Comparison of ENCODE assay signal across 20 mouse cellular contexts in genomic region chr12:82193476-82193875, GRCm38 (mm10).
"Had no signal": no experiment of that assay in that cellular context is flagged by ENCODE, and none has a peak within 500 bp of the region (broad histone marks: within the 10 kb centered on the region; RNA-seq: fewer than 3 reads in every experiment).

No protein-coding gene starts in this region.

- H3K27ac ChIP-seq: kidney, embryonic 15.5 days; left cerebral cortex, adult 2 months; limb, embryonic 12.5 days; liver, embryonic 12.5 days; lung, embryonic 15.5 days; midbrain, embryonic 10.5 days; midbrain, embryonic 13.5 days; neural tube, embryonic 13.5 days had no signal

- H3K4me2 ChIP-seq: kidney, embryonic 15.5 days; limb, embryonic 12.5 days; liver, embryonic 12.5 days; liver, embryonic 15.5 days; lung, embryonic 15.5 days; midbrain, embryonic 13.5 days; neural tube, embryonic 13.5 days had no signal

- H3K27me3 ChIP-seq: kidney, embryonic 15.5 days; limb, embryonic 12.5 days; liver, embryonic 12.5 days; liver, embryonic 15.5 days; lung, embryonic 15.5 days; megakaryocyte, embryonic 14.5 days; midbrain, embryonic 13.5 days; neural tube, embryonic 13.5 days had no signal

- H3K4me3 ChIP-seq: kidney, embryonic 15.5 days; left cerebral cortex, adult 2 months; limb, embryonic 12.5 days; liver, embryonic 12.5 days; liver, embryonic 15.5 days; lung, embryonic 15.5 days; megakaryocyte, embryonic 14.5 days; midbrain, embryonic 10.5 days; midbrain, embryonic 13.5 days; myocyte; neural tube, embryonic 13.5 days had no signal

- ATAC-seq: liver, embryonic 12.5 days; midbrain, embryonic 13.5 days; midbrain, embryonic 16.5 days had no signal

- H3K36me3 ChIP-seq: kidney, embryonic 15.5 days; limb, embryonic 12.5 days; liver, embryonic 12.5 days; liver, embryonic 15.5 days; lung, embryonic 15.5 days; midbrain, embryonic 13.5 days; neural tube, embryonic 13.5 days had no signal

- H3K9ac ChIP-seq: kidney, embryonic 15.5 days; limb, embryonic 12.5 days; liver, embryonic 12.5 days; liver, embryonic 15.5 days; lung, embryonic 15.5 days; midbrain, embryonic 13.5 days; neural tube, embryonic 13.5 days had no signal

- DNase-seq: kidney, postnatal 10 days; kidney, postnatal 36 days; layer of hippocampus, postnatal 36 days; liver; lung, adult 18-20 months; lung, postnatal 10 days; lung, postnatal 36 days; thymus, postnatal 25 days had no signal

- H3K9me3 ChIP-seq: kidney, embryonic 15.5 days; limb, embryonic 12.5 days; liver, embryonic 12.5 days; liver, embryonic 15.5 days; lung, embryonic 15.5 days; megakaryocyte, embryonic 14.5 days; midbrain, embryonic 10.5 days; midbrain, embryonic 13.5 days; neural tube, embryonic 13.5 days had no signal
